Mouse (Mus musculus) heart, postnatal 0 days (tissue): ENCODE results near the gene Sik3. TPM values are rescaled to one million over a fixed set of nuclear protein-coding genes. Genes with fewer than 3 reads are reported as not detected.
A peak's percentile ranks its signal among the peaks of the same experiment; 100 is the strongest.

Source experiments
- ATAC-seq: fragments of 200-750 bp; cut with Nextera tagmentation; 2 replicates; pipeline ENCODE4 v1.8.0; 2017; ENCODE audit warnings: low read depth, moderate number of reproducible peaks, moderate library complexity; ENCODE audit not compliant: insufficient read depth
- DNase-seq: peaks from one replicate; pipeline ENCODE4 v3.0.0-alpha.2; 2016; ENCODE audit warnings: low spot score
- H3K27ac ChIP-seq: fragments of 300-500 bp; sonication (generic); 2 replicates; pipeline ENCODE4 v1.5.1; 2014; ENCODE audit warnings: low read depth, mild to moderate bottlenecking
- H3K27me3 ChIP-seq: fragments of 300-500 bp; sonication (generic); 2 replicates; pipeline ENCODE4 v1.6.1; 2014; ENCODE audit warnings: low read length, mixed read lengths; ENCODE audit not compliant: control insufficient read depth, insufficient read depth
- H3K36me3 ChIP-seq: fragments of 300-500 bp; sonication (generic); replicated peaks from 2 replicates; pipeline ENCODE4 v1.6.1; 2014; ENCODE audit warnings: low read length, mixed read lengths; ENCODE audit not compliant: control insufficient read depth, insufficient read depth
- H3K4me1 ChIP-seq: fragments of 300-500 bp; sonication (generic); 2 replicates; pipeline ENCODE4 v1.6.1; 2014; ENCODE audit warnings: antibody characterized with exemption; ENCODE audit not compliant: control insufficient read depth, insufficient read depth
- H3K4me2 ChIP-seq: fragments of 300-500 bp; sonication (generic); 2 replicates; pipeline ENCODE4 v1.6.1; 2014; ENCODE audit warnings: low read depth, mild to moderate bottlenecking, low read length, moderate library complexity
- H3K4me3 ChIP-seq: fragments of 300-500 bp; sonication (generic); 2 replicates; pipeline ENCODE4 v1.5.1; 2014; ENCODE audit warnings: low read depth, low read length
- H3K9ac ChIP-seq: fragments of 300-500 bp; sonication (generic); replicated peaks from 2 replicates; pipeline ENCODE4 v1.6.1; 2014; ENCODE audit warnings: low read depth, low read length, mixed read lengths
- H3K9me3 ChIP-seq: fragments of 300-500 bp; sonication (generic); replicated peaks from 2 replicates; pipeline ENCODE4 v1.6.1; 2016; ENCODE audit warnings: low read length; ENCODE audit not compliant: control insufficient read depth
- CTCF ChIP-seq: IDR thresholded peaks from 2 replicates; pipeline ENCODE4 v1.5.1; 2016; ENCODE audit warnings: antibody characterized with exemption, control low read depth, low read depth
- EP300 ChIP-seq: IDR thresholded peaks from 2 replicates; pipeline ENCODE4 v1.6.1; 2016; ENCODE audit warnings: antibody characterized with exemption, low read depth
- WGBS: fragments of 180-500 bp; shearing (Covaris S2); extraction: QIAGEN DNeasy Blood & Tissue Kit; methylation state at CpG from one replicate; pipeline ENCODE4 v1.1.7; 2014; 5-methylcytosine and 5-hydroxymethylcytosine counted together
- polyA plus RNA-seq: library from polyadenylated mRNA; unstranded; fragments of >200 nt; fragmentation: Nextera tagmentation; extraction: Ambion mirVana; gene quantifications from 2 replicates; pipeline ENCODE4 v1.2.1, GENCODE M21; 2015
- total RNA-seq: library from RNA; depleted of rRNA; stranded (reverse); fragments of >200 nt; gene quantifications from 2 replicates; pipeline ENCODE4 v1.2.3, GENCODE M21; 2014; ENCODE audit warnings: low replicate concordance

Gene Sik3
- total and polyA plus RNA-seq, 2 experiments from 2014 or later, result 13.1 to 35.3 TPM

DNA sequence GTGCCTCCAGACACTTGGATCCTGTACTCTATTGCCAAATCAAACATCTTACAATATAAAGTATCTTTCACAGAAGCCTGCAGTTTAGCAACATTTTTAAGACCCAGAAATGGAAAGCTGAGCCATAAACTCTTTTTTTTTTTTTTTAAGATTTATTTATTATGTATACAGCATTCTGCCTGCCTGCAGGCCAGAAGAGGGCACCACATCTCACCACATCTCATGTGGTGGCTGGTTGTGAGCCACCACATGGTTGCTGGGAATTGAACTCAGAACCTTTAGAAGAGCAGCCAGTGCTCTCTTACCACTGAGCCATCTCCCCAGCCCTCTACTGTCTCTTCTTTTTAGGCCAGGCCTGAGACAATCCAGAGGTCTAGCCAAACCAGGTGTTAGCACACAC lies 31.3 kb upstream of the Sik3 start:
- Histone ChIP-seq H3K36me3 (peaks cover 17% of the 10 kb centered on the region; the same call in 1 of the 2 replicates), H3K27ac (no peak overlapping the region), H3K4me1 (peaks cover 15% of the 10 kb centered on the region), H3K27me3 (no peaks in the 10 kb centered on the region), H3K4me3 (no peak overlapping the region), H3K9ac (no peak overlapping the region), H3K9me3 (no peaks in the 10 kb centered on the region), H3K4me2 (no peak overlapping the region)
- DNase-seq, result no peak
- no peak for TF ChIP-seq EP300
- peak; percentile 17; the same call in 1 of the 2 replicates for TF ChIP-seq CTCF
- no peak for ATAC-seq

DNA sequence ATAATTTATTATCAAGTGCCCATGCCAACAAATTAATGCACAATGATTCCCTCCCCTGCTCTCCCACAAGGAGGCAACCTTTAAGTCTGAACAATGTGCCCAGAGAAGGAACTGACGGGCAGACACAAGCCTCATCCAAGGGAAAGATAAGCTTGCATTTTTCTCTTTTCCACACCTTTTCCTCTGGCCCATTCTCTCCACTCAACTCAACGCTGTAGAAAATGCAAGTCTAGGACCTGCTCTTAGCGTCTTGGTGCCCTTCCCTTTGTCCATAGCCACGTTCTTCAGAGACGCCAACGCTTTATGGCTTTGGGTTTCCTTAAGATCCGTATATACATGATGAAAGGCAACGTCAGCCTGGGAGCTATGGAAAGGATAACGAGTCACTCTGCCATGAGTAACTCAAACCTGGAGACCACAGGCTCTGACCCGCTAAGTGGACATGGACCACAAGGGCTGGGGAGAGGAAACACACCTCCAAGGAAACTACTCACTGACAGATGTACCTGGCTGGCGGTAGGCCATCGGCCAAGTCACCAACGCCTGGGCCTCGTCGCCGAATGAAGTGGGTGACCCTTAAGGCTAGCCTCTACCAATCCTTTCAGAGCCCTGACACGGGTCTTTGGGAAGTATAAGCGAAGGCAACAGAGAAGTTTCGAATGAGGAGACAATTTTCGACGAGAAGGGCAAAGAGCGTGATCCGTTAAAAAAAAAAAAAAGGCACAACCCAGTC lies 28.8 kb upstream of the Sik3 start:
- under 1% methylated on average over 23 of the region's 23 CpGs for WGBS
- Histone ChIP-seq H3K9me3 (no peaks in the 10 kb centered on the region), H3K36me3 (peaks cover under 1% of the 10 kb centered on the region; the same call in 1 of the 2 replicates), H3K27ac (peak overlapping the region; percentile 92), H3K4me1 (peaks cover 15% of the 10 kb centered on the region), H3K4me3 (peak overlapping the region; percentile 91), H3K27me3 (no peaks in the 10 kb centered on the region), H3K4me2 (peak overlapping the region; percentile 89), H3K9ac (peak overlapping the region; percentile 95)
- TF ChIP-seq EP300, result no peak
- peak; percentile 23 for TF ChIP-seq CTCF
- ATAC-seq (no peak), DNase-seq (peak; percentile 25)

DNA sequence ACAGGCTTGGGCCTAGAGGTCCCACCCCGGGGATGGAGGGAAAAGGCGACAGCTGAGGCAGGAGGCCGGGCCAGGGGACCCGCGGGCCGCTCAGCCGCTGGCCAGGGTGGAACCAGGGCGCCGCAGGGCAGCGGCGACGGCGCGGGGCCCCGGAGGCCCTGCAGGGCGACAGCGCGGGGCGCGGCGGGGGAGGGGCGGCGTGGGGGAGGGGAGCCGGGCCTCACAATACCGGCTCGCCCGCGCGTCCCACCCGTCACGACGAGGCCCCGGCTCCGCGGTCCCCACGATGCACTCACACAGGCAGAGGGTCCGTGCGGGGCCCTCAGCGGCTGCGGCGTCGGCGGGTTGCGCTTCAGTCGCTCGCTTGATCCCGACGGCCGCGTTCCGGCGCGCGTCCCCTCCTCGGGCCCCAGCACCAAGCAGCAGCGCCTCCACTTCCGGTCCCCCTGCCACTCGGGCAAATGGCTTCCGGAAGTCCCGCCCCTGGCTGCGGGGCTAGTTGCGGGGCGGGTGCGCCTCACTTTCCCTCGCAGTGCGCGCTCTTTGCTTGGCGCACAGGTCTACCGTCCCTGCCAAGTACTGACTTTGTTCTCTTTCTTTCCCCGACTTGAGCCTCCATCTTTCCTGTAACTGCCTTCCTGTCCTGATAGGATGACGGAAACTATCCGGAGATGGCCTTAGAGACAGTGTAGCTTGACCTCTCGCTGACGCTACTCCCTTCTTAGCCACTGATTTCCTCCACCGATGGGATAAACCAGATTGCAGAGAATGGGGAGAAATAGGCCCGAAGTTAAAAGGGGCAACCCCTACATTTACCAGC lies 28.0 kb upstream of the Sik3 start:
- peak; percentile 91 for ATAC-seq
- Histone ChIP-seq H3K4me1 (peaks cover 15% of the 10 kb centered on the region), H3K4me2 (peak overlapping the region; percentile 89), H3K9ac (peak overlapping the region; percentile 95), H3K9me3 (no peaks in the 10 kb centered on the region), H3K27ac (peak overlapping the region; percentile 92), H3K27me3 (no peaks in the 10 kb centered on the region), H3K4me3 (peak overlapping the region; percentile 91), H3K36me3 (no peaks in the 10 kb centered on the region)
- WGBS, result under 1% methylated on average over 58 of the region's 76 CpGs
- TF ChIP-seq CTCF, result no peak
- no peak for TF ChIP-seq EP300
- DNase-seq, result peak; percentile 85

DNA sequence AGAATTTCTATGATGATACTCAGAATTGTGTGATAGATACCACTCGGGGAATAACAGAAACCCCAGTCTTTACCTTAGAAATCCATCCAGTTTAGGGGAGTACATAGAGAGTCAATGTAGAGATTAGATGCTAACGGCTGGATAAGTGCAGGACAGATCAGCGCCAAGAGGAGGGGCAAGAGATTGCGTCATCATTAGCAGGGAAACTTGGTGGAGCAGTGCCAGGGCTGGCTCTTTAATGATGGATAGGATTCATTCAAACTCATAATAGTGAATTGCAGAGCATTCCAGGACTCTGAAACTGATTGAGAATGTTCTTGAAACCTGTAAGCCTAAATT lies 27.4 kb upstream of the Sik3 start:
- Histone ChIP-seq H3K9me3 (no peaks in the 10 kb centered on the region), H3K4me2 (peak overlapping the region; percentile 89), H3K4me1 (peaks cover 15% of the 10 kb centered on the region), H3K27me3 (no peaks in the 10 kb centered on the region), H3K9ac (peak overlapping the region; percentile 95), H3K27ac (peak overlapping the region; percentile 92), H3K36me3 (no peaks in the 10 kb centered on the region), H3K4me3 (peak overlapping the region; percentile 91)
- 3% methylated on average over 4 of the region's 4 CpGs for WGBS
- ATAC-seq (peak; percentile 31; the same call in 1 of the 2 replicates), DNase-seq (peak; percentile 39)
- TF ChIP-seq EP300, result no peak
- no peak for TF ChIP-seq CTCF

DNA sequence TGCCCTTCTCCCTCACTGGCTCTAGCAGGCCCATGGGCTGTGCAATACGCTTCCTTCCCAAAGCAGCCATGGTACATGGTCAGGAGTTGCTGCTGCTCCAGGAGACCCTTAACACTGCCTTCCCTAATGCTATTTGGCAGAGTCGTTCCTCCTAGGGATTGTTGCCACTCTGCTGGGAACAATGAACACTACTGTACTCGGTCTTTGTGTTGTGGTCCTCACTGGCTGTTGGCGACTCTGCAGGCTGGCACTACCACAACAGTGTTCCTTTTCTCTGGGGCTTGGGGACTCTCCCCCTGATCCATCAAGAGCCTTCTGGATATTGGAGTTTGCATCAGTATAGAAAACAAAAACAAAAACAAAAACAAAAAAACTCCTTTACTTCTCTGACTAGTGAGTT lies 13.6 kb upstream of the Sik3 start:
- DNase-seq (no peak), ATAC-seq (no peak)
- Histone ChIP-seq H3K4me1 (no peaks in the 10 kb centered on the region), H3K27ac (no peak overlapping the region), H3K9me3 (no peaks in the 10 kb centered on the region), H3K36me3 (no peaks in the 10 kb centered on the region), H3K9ac (no peak overlapping the region), H3K27me3 (no peaks in the 10 kb centered on the region), H3K4me2 (no peak overlapping the region), H3K4me3 (no peak overlapping the region)
- no peak for TF ChIP-seq CTCF
- TF ChIP-seq EP300, result no peak
- WGBS, result 76% methylated on average over 4 of the region's 4 CpGs
